Mouse (Mus musculus): ENCODE data around the gene Mthfd1.

GRCm38 (mm10) chr12:76285418-76285817, 30.3 kb downstream of the Mthfd1 start:
- TF ChIP-seq POLR2A (IDR thresholded peaks at IDR 0.05; ENCODE audit: control insufficient read depth in 1 of 2, insufficient read depth in 1 of 2, low read depth in 1 of 2, low read length in 2 of 2, poor library complexity in 1 of 2) (no peak), POLR2AphosphoS2 (IDR thresholded peaks at IDR 0.05; ENCODE audit: low read length) (no peak), CTCF (IDR thresholded peaks at IDR 0.05 in 2 of 3, conservative IDR thresholded peaks at IDR 0.05 in 1 of 3; ENCODE audit: control insufficient read depth in 1 of 3, insufficient read depth in 1 of 3, low read depth in 2 of 3, low read length in 3 of 3, poor library complexity in 1 of 3, severe bottlenecking in 1 of 3) (no peak), EP300 (IDR thresholded peaks at IDR 0.05; ENCODE audit: low read depth in 1 of 2, low read length in 2 of 2) (no peak), MAX (IDR thresholded peaks at IDR 0.05; ENCODE audit: low read length) (no peak), GATA1 (IDR thresholded peaks at IDR 0.05; ENCODE audit: low read depth, low read length) (no peak), HCFC1 (IDR thresholded peaks at IDR 0.05; ENCODE audit: low read depth, low read length) (no peak)

Measured in MEL (cell line).